9 mouse cellular contexts compared by ENCODE assay signal in genomic region chr13:42867026-42867425, GRCm38 (mm10).
DNase-seq lines count a peak whose midpoint lies in the region; ATAC-seq lines count a peak whose summit lies in the region.
"Had no signal": no experiment of that assay in that cellular context is flagged by ENCODE, and none has a peak within 500 bp of the region (broad histone marks: within the 10 kb centered on the region; RNA-seq: fewer than 3 reads in every experiment).

No protein-coding gene starts in this region.

- no peaks in the 10 kb centered on the region for H3K36me3 ChIP-seq in kidney, embryonic 16.5 days (ENCODE audit: insufficient read depth, low read length)
- H3K36me3 ChIP-seq in forebrain, embryonic 10.5 days (replicated peaks), result no peaks in the 10 kb centered on the region
- no peaks in the 10 kb centered on the region for H3K36me3 ChIP-seq in hindbrain, embryonic 15.5 days
- no peaks in the 10 kb centered on the region for H3K36me3 ChIP-seq in midbrain, embryonic 10.5 days

- H3K9me3 ChIP-seq in kidney, embryonic 16.5 days (ENCODE audit: low read length), result no peaks in the 10 kb centered on the region
- H3K9me3 ChIP-seq in forebrain, embryonic 10.5 days, result no peaks in the 10 kb centered on the region
- H3K9me3 ChIP-seq in hindbrain, embryonic 15.5 days, result no peaks in the 10 kb centered on the region
- H3K9me3 ChIP-seq in midbrain, embryonic 10.5 days (replicated peaks), result no peaks in the 10 kb centered on the region

- H3K4me3 ChIP-seq in kidney, embryonic 16.5 days (ENCODE audit: low read length), result peak overlapping the region; percentile 52
- H3K4me3 ChIP-seq in forebrain, embryonic 10.5 days, result 0 out of 2 replicates have a peak overlapping the region, but pooled peaks have one; percentile 50
- peak overlapping the region; percentile 33; the same call in 1 of the 2 replicates for H3K4me3 ChIP-seq in hindbrain, embryonic 15.5 days
- H3K4me3 ChIP-seq in midbrain, embryonic 10.5 days, result peak overlapping the region; percentile 56; the same call in 1 of the 2 replicates
- H3K4me3 ChIP-seq: erythroblast, embryonic 14.5 days had no signal

- H3K9ac ChIP-seq in kidney, embryonic 16.5 days (replicated peaks; ENCODE audit: low read length), result peak overlapping the region; percentile 52
- peak overlapping the region; percentile 41; the same call in 1 of the 2 replicates for H3K9ac ChIP-seq in hindbrain, embryonic 15.5 days

- 44% methylated on average over 6 of the region's 6 CpGs for whole genome bisulfite sequencing in kidney, embryonic 16.5 days
- WGBS in forebrain, embryonic 10.5 days, result 39% methylated on average over 6 of the region's 6 CpGs
- 43% methylated on average over 6 of the region's 6 CpGs for WGBS in hindbrain, embryonic 15.5 days
- 29% methylated on average over 6 of the region's 6 CpGs for WGBS in midbrain, embryonic 10.5 days

- no peak for ATAC-seq in kidney, embryonic 16.5 days (ENCODE audit: low FRiP score, low TSS enrichment)
- ATAC-seq in hindbrain, embryonic 15.5 days (ENCODE audit: low FRiP score, low read depth), result no peak

- H3K27ac ChIP-seq in kidney, embryonic 16.5 days (ENCODE audit: low read length), result no peak overlapping the region
- no peak overlapping the region for H3K27ac ChIP-seq in forebrain, embryonic 10.5 days
- no peak overlapping the region for H3K27ac ChIP-seq in hindbrain, embryonic 15.5 days (replicated peaks)
- no peak overlapping the region for H3K27ac ChIP-seq in midbrain, embryonic 10.5 days (replicated peaks)

- H3K27me3 ChIP-seq in kidney, embryonic 16.5 days (ENCODE audit: insufficient read depth, low read length), result no peaks in the 10 kb centered on the region
- peaks cover 31% of the 10 kb centered on the region for H3K27me3 ChIP-seq in forebrain, embryonic 10.5 days (ENCODE audit: poor library complexity, severe bottlenecking)
- no peaks in the 10 kb centered on the region for H3K27me3 ChIP-seq in hindbrain, embryonic 15.5 days
- H3K27me3 ChIP-seq in midbrain, embryonic 10.5 days (ENCODE audit: low read depth, poor library complexity, severe bottlenecking), result peaks cover 25% of the 10 kb centered on the region

- H3K4me1 ChIP-seq in kidney, embryonic 16.5 days (ENCODE audit: insufficient read depth, low read length), result peaks cover 4% of the 10 kb centered on the region; the same call in 1 of the 2 replicates
- H3K4me1 ChIP-seq in forebrain, embryonic 10.5 days, result peaks cover 29% of the 10 kb centered on the region
- peaks cover 14% of the 10 kb centered on the region for H3K4me1 ChIP-seq in hindbrain, embryonic 15.5 days (replicated peaks)
- H3K4me1 ChIP-seq in midbrain, embryonic 10.5 days, result peaks cover 28% of the 10 kb centered on the region

- H3K4me2 ChIP-seq in kidney, embryonic 16.5 days (replicated peaks; ENCODE audit: low read depth, low read length), result peak overlapping the region; percentile 77
- H3K4me2 ChIP-seq in hindbrain, embryonic 15.5 days, result peak overlapping the region; percentile 59

- DNase-seq in kidney, adult 8-10 months, result no peak
- no peak for DNase-seq in forebrain, embryonic 10.5 days (ENCODE audit: extremely low spot score, low spot score)
- peak; percentile 19 for DNase-seq in midbrain, embryonic 10.5 days (ENCODE audit: low spot score)
- no peak for DNase-seq in frontal cortex, adult 2 months (ENCODE audit: extremely low spot score in 1 of 2, low spot score in 1 of 2)
- no peak for DNase-seq in right cerebral cortex, postnatal 14 days
- no peak for DNase-seq in natural killer cell, adult 2 months (ENCODE audit: low spot score in 2 of 2)
